Mouse (Mus musculus): Measurements from ENCODE around the gene Auts2. TPM values are rescaled to one million over a fixed set of nuclear protein-coding genes. Genes with fewer than 3 reads are reported as not detected.

Gene Auts2
- polyA plus RNA-seq, 1 experiment from 2014 or later = 47.7 TPM

DNA sequence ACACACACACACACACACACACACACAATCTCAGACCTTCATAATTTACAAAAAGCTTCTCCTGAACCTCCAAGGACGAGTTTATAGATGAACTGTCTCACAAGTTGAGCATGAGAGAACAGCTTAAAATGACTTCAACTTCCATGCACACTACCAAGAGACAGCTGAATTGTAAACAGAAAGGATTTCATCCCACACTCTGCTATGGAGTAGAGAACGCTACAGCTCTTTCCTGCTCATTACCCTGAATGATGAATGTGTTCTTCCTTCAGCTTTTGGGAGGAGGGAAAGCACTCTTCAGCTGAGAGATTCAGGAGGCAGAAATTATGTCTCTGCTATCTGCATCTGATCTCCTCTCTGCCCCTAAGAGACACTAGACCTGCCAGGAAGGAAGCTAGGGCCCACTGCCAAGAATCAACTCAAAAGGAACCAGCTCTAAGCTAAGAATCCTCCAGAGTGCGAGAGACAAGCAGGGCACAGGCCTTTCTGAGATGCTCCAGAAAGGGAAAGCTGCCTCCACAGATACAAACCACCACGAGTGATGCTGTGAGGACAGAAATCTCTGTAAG lies 342.0 kb downstream of the Auts2 start:
- no peaks in the 10 kb centered on the region for H3K27me3 ChIP-seq (ENCODE audit: control insufficient read depth, insufficient read depth, low read length)
- H3K9ac ChIP-seq (replicated peaks; ENCODE audit: low read depth, low read length) = no peak overlapping the region
- H3K9me3 ChIP-seq (ENCODE audit: control insufficient read depth, low read depth, low read length) = no peaks in the 10 kb centered on the region
- 28% methylated on average over 4 of the region's 4 CpGs for WGBS
- no peaks in the 10 kb centered on the region for H3K36me3 ChIP-seq (ENCODE audit: control insufficient read depth, insufficient read depth, low read length)
- no peak for ATAC-seq (ENCODE audit: insufficient number of reproducible peaks, insufficient read depth, low FRiP score, low read depth)
- H3K4me1 ChIP-seq (ENCODE audit: control insufficient read depth, insufficient read depth, low read length) = peaks cover 25% of the 10 kb centered on the region
- peak overlapping the region; percentile 39; the same call in 1 of the 2 replicates for H3K27ac ChIP-seq (ENCODE audit: low read length)
- no peak overlapping the region for H3K4me2 ChIP-seq (replicated peaks; ENCODE audit: low read depth, low read length)
- H3K4me3 ChIP-seq (ENCODE audit: low read depth, low read length) = no peak overlapping the region

DNA sequence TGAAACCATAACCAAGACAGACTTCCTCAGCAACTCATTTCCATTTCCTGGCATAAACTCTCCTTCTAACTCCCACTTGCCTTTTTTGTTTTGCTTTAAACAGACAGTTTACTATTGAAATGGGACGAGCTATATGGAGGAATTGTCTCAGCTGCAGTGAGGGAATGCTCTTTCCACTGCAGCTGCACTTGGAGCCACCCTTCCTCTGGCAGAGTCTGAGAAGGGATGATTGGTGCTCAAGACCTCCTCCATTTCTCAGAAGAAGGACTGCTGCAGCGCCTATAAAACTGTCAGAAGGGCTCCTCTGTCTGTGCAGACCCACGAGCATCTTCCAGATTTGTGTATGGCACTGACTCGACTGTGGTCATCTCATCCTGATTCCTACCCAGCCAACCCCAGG lies 342.5 kb downstream of the Auts2 start:
- Histone ChIP-seq H3K27me3 (ENCODE audit: control insufficient read depth, insufficient read depth, low read length) (no peaks in the 10 kb centered on the region), H3K27ac (ENCODE audit: low read length) (peak overlapping the region; percentile 39; the same call in 1 of the 2 replicates), H3K36me3 (ENCODE audit: control insufficient read depth, insufficient read depth, low read length) (no peaks in the 10 kb centered on the region), H3K4me2 (replicated peaks; ENCODE audit: low read depth, low read length) (no peak overlapping the region), H3K9me3 (ENCODE audit: control insufficient read depth, low read depth, low read length) (no peaks in the 10 kb centered on the region), H3K4me1 (ENCODE audit: control insufficient read depth, insufficient read depth, low read length) (peaks cover 25% of the 10 kb centered on the region), H3K9ac (replicated peaks; ENCODE audit: low read depth, low read length) (no peak overlapping the region), H3K4me3 (ENCODE audit: low read depth, low read length) (no peak overlapping the region)
- 27% methylated on average over 4 of the region's 4 CpGs for WGBS
- no peak for ATAC-seq (ENCODE audit: insufficient number of reproducible peaks, insufficient read depth, low FRiP score, low read depth)

DNA sequence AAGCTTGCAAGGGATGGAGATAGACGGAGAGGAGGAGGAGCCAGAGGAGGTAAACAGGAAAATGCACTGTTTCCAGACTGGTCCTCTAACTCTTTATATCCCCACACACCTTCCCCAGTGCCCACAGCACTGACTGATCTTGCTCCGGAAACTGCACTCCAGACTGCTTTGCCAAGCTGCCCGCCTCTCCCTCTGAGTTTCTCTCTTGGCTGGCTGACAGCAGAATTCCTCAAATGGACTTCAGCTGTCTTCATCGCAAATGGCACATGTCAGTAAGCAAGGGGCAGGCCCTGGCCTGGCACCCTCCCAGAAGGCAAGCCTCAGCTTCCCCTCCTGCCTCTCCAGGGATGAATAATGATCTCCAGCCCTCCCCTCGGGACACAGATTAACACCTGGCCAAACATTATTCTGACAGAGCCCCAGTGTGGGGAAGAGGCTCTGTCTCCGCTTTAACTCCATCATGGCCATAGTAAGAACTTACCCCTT lies 348.1 kb downstream of the Auts2 start:
- Histone ChIP-seq H3K4me1 (ENCODE audit: control insufficient read depth, insufficient read depth, low read length) (peaks cover 25% of the 10 kb centered on the region), H3K9ac (replicated peaks; ENCODE audit: low read depth, low read length) (no peak overlapping the region), H3K27me3 (ENCODE audit: control insufficient read depth, insufficient read depth, low read length) (no peaks in the 10 kb centered on the region), H3K36me3 (ENCODE audit: control insufficient read depth, insufficient read depth, low read length) (no peaks in the 10 kb centered on the region), H3K4me3 (ENCODE audit: low read depth, low read length) (no peak overlapping the region), H3K27ac (ENCODE audit: low read length) (0 out of 2 replicates have a peak overlapping the region, but pooled peaks have one; percentile 30), H3K4me2 (replicated peaks; ENCODE audit: low read depth, low read length) (peak overlapping the region; percentile 13), H3K9me3 (ENCODE audit: control insufficient read depth, low read depth, low read length) (no peaks in the 10 kb centered on the region)
- no peak for ATAC-seq (ENCODE audit: insufficient number of reproducible peaks, insufficient read depth, low FRiP score, low read depth)
- WGBS = 12% methylated on average over 6 of the region's 6 CpGs

DNA sequence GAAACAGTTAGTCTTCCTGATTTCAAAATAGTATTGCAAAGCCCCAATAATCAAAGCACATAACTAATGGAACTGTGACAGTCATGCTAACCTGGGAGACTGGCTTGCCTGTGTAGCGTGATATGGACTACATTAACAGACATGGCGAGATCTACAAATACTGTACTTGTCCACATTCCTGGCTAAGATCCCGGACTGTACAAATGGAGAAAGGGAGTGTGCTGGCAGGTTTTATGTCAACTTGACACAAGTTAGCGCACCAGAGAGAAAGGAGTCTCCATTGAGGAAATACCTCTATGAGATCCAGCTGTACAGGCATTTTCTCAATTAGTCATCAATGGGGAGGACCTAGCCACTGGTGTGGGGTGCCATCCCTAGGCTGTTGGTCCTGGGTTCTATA lies 353.0 kb downstream of the Auts2 start:
- Histone ChIP-seq H3K9me3 (ENCODE audit: control insufficient read depth, low read depth, low read length) (no peaks in the 10 kb centered on the region), H3K4me3 (ENCODE audit: low read depth, low read length) (no peak overlapping the region), H3K27ac (ENCODE audit: low read length) (no peak overlapping the region), H3K4me2 (replicated peaks; ENCODE audit: low read depth, low read length) (no peak overlapping the region), H3K4me1 (ENCODE audit: control insufficient read depth, insufficient read depth, low read length) (peaks cover 27% of the 10 kb centered on the region), H3K9ac (replicated peaks; ENCODE audit: low read depth, low read length) (no peak overlapping the region), H3K27me3 (ENCODE audit: control insufficient read depth, insufficient read depth, low read length) (no peaks in the 10 kb centered on the region), H3K36me3 (ENCODE audit: control insufficient read depth, insufficient read depth, low read length) (no peaks in the 10 kb centered on the region)
- WGBS = 53% methylated on average over 4 of the region's 4 CpGs
- peak; percentile 23; the same call in 1 of the 2 replicates for ATAC-seq (ENCODE audit: insufficient number of reproducible peaks, insufficient read depth, low FRiP score, low read depth)

DNA sequence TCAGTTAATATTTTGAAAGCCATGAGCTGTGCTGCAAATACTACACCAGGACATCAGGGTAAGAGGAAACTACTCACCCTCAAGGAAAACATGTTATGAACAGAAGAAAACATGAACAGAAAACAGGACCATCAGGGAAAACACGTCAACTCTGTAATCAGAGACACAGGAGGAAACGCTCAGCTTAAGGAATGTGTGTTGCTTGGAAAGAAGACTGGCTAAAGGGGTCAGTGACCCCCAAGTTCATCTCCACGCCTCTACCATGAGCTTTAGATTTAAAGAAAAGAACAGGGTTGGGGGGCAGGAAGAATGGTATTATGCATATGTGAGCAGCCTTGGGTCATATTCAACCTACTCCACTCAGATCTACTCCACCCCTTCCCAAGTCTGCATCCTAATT lies 356.5 kb downstream of the Auts2 start:
- no peaks in the 10 kb centered on the region for H3K27me3 ChIP-seq (ENCODE audit: control insufficient read depth, insufficient read depth, low read length)
- H3K4me2 ChIP-seq (replicated peaks; ENCODE audit: low read depth, low read length) = no peak overlapping the region; the same call in 1 of the 2 replicates
- no peaks in the 10 kb centered on the region for H3K36me3 ChIP-seq (ENCODE audit: control insufficient read depth, insufficient read depth, low read length)
- peaks cover 16% of the 10 kb centered on the region; the same call in 1 of the 2 replicates for H3K4me1 ChIP-seq (ENCODE audit: control insufficient read depth, insufficient read depth, low read length)
- no peaks in the 10 kb centered on the region for H3K9me3 ChIP-seq (ENCODE audit: control insufficient read depth, low read depth, low read length)
- no peak for ATAC-seq (ENCODE audit: insufficient number of reproducible peaks, insufficient read depth, low FRiP score, low read depth)
- H3K9ac ChIP-seq (replicated peaks; ENCODE audit: low read depth, low read length) = no peak overlapping the region
- 51% methylated on average over 3 of the region's 3 CpGs for WGBS
- H3K27ac ChIP-seq (ENCODE audit: low read length) = 0 out of 2 replicates have a peak overlapping the region, but pooled peaks have one; percentile 2
- no peak overlapping the region for H3K4me3 ChIP-seq (ENCODE audit: low read depth, low read length)

DNA sequence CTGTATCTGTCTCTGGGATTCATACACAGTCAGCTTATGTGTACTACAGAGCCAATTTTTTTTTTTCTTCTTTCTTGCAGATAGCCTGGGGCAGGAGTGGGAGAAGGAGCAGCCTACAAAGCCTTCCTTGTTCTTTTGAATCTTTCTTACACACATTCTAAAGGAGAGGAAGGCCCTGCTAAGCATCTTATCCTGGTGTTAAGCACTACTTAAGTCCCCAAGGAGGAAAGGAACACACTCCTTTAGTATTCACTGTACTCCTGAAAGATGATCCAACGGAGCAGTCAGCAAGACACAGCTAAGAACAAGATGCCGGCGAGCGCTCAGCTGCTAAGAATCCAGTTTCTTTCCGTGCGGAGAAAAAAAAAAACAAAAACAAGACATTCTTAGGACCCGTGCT lies 356.9 kb downstream of the Auts2 start:
- Histone ChIP-seq H3K27ac (ENCODE audit: low read length) (0 out of 2 replicates have a peak overlapping the region, but pooled peaks have one; percentile 2), H3K36me3 (ENCODE audit: control insufficient read depth, insufficient read depth, low read length) (no peaks in the 10 kb centered on the region), H3K9me3 (ENCODE audit: control insufficient read depth, low read depth, low read length) (no peaks in the 10 kb centered on the region), H3K9ac (replicated peaks; ENCODE audit: low read depth, low read length) (no peak overlapping the region), H3K4me3 (ENCODE audit: low read depth, low read length) (no peak overlapping the region), H3K4me1 (ENCODE audit: control insufficient read depth, insufficient read depth, low read length) (peaks cover 16% of the 10 kb centered on the region; the same call in 1 of the 2 replicates), H3K4me2 (replicated peaks; ENCODE audit: low read depth, low read length) (no peak overlapping the region; the same call in 1 of the 2 replicates), H3K27me3 (ENCODE audit: control insufficient read depth, insufficient read depth, low read length) (no peaks in the 10 kb centered on the region)
- no peak for ATAC-seq (ENCODE audit: insufficient number of reproducible peaks, insufficient read depth, low FRiP score, low read depth)
- WGBS = 40% methylated on average over 7 of the region's 7 CpGs

DNA sequence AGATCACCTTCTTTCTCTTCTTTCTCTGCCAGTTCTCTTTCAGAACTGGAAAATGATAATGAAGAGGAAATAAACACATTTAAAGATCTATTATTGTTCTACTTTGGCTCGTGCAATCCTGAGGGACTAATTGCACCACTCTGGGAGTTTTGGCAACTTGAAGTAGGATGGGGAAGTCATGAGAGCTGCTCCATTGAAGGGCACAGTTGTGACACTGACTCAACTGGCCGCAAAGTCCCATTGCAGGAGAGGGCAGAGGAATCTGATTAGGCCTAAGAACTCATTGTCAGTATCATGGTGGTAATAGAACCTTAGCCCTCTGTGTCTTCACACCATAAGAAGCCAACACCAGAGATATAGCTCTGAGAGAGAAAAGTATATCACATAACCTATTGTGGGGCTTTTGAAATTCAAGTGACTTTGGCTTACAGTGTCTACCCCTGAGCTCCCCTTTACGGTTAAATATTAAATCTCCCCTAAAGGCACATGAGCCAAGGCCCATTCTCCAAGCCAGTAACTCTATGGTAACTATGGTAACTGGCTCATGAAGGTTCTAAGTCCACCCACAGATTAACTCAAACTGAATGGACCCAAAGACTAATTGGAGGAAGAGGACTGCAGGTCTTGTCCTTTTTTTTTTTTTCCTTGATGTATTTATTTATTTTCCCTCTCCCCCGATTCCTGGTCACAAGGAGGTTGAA lies 358.6 kb downstream of the Auts2 start:
- no peak for ATAC-seq (ENCODE audit: insufficient number of reproducible peaks, insufficient read depth, low FRiP score, low read depth)
- WGBS = 68% methylated on average over 4 of the region's 4 CpGs
- Histone ChIP-seq H3K4me3 (ENCODE audit: low read depth, low read length) (no peak overlapping the region), H3K4me1 (ENCODE audit: control insufficient read depth, insufficient read depth, low read length) (peaks cover 12% of the 10 kb centered on the region; the same call in 1 of the 2 replicates), H3K27ac (ENCODE audit: low read length) (no peak overlapping the region), H3K4me2 (replicated peaks; ENCODE audit: low read depth, low read length) (no peak overlapping the region), H3K36me3 (ENCODE audit: control insufficient read depth, insufficient read depth, low read length) (no peaks in the 10 kb centered on the region), H3K9ac (replicated peaks; ENCODE audit: low read depth, low read length) (no peak overlapping the region), H3K9me3 (ENCODE audit: control insufficient read depth, low read depth, low read length) (no peaks in the 10 kb centered on the region), H3K27me3 (ENCODE audit: control insufficient read depth, insufficient read depth, low read length) (no peaks in the 10 kb centered on the region)

DNA sequence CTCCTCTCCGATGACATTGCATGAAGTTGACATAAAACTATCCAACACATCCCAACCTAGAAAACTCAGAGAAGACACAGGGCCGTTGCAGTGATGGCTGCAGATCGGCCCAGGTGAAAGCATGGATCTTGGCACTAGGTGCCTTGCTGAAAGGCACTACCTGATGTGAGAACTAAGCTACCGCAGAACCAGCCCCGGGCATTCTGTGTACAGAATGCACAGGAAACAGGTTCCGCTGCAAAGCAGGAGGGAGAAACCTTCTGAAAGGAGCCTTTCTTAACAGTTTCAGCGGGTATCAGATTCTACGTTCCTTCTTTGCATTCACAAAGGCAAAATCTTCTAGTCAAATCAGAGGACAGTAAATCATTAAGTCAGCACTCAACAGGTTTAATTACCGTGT lies 361.1 kb downstream of the Auts2 start:
- Histone ChIP-seq H3K27me3 (ENCODE audit: control insufficient read depth, insufficient read depth, low read length) (no peaks in the 10 kb centered on the region), H3K9me3 (ENCODE audit: control insufficient read depth, low read depth, low read length) (no peaks in the 10 kb centered on the region), H3K4me2 (replicated peaks; ENCODE audit: low read depth, low read length) (no peak overlapping the region), H3K36me3 (ENCODE audit: control insufficient read depth, insufficient read depth, low read length) (no peaks in the 10 kb centered on the region), H3K4me3 (ENCODE audit: low read depth, low read length) (no peak overlapping the region), H3K9ac (replicated peaks; ENCODE audit: low read depth, low read length) (no peak overlapping the region), H3K27ac (ENCODE audit: low read length) (no peak overlapping the region), H3K4me1 (ENCODE audit: control insufficient read depth, insufficient read depth, low read length) (peaks cover 12% of the 10 kb centered on the region; the same call in 1 of the 2 replicates)
- 83% methylated on average over 9 of the region's 9 CpGs for WGBS
- ATAC-seq (ENCODE audit: insufficient number of reproducible peaks, insufficient read depth, low FRiP score, low read depth) = no peak

All from stomach, embryonic 14.5 days (tissue).